13 mouse cellular contexts compared by ENCODE assay signal in the genomic region with DNA sequence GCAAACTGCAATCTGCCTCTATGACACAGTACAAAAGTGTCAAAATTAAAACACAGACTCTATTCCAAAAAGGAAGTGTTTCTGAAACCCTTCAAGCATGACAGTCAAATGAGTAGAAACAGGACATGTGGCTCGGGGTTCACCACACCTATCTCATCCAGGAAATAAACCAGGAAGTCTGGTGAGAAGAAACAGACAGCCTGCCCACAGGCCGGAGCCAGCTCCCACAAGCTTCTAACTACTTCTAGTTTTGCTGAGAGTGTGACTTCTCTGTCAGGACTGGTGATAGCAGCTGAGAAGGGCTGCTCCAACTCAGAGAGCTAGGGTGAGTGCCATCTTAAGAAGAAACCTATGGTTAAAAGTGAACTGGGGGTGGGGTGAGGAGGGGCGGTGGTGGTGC. TPM values are rescaled to one million over a fixed set of nuclear protein-coding genes. Genes with fewer than 3 reads are reported as not detected.
DNase-seq lines count a peak whose midpoint lies in the region; ATAC-seq and TF ChIP-seq lines count a peak whose summit lies in the region.
"Had no signal": no experiment of that assay in that cellular context is flagged by ENCODE, and none has a peak within 500 bp of the region (broad histone marks: within the 10 kb centered on the region; RNA-seq: fewer than 3 reads in every experiment).

No protein-coding gene starts in this region.

- H3K4me1 ChIP-seq in kidney, embryonic 16.5 days (ENCODE audit: insufficient read depth, low read length): 0 out of 2 replicates have a peak, but pooled peaks cover 4% of the 10 kb centered on the region
- H3K4me1 ChIP-seq in liver, embryonic 14.5 days (replicated peaks; ENCODE audit: control insufficient read depth in 2 of 2, insufficient read depth in 2 of 2, low read length in 1 of 2): peaks cover 0 to 26% of the 10 kb centered on the region in 2 experiments
- H3K4me1 ChIP-seq: embryonic facial prominence, embryonic 15.5 days; neural tube, embryonic 15.5 days had no signal

- DNase-seq in kidney, adult 9 months: peak; percentile 20
- DNase-seq in T-cell, adult 2 months (ENCODE audit: low spot score): peak; percentile 38
- DNase-seq in liver, embryonic 14.5 days (ENCODE audit: low read depth in 3 of 3, low spot score in 3 of 3): no peak
- peak; percentile 82 to 83 for DNase-seq in spleen, postnatal 36 days (ENCODE audit: low spot score in 2 of 2)
- DNase-seq in urinary bladder, adult 18-20 months (ENCODE audit: low spot score in 2 of 2): no peak
- DNase-seq in testis, postnatal 10 days (ENCODE audit: low spot score): no peak
- no peak for DNase-seq in left cerebral cortex, postnatal 36 days (ENCODE audit: low spot score in 2 of 2)
- DNase-seq: lung, embryonic 14.5 days had no signal

- H3K27me3 ChIP-seq in kidney, embryonic 16.5 days (ENCODE audit: insufficient read depth, low read length): no peaks in the 10 kb centered on the region
- no peaks in the 10 kb centered on the region for H3K27me3 ChIP-seq in liver, embryonic 14.5 days (ENCODE audit: control insufficient read depth, insufficient read depth, low read length)
- H3K27me3 ChIP-seq: embryonic facial prominence, embryonic 15.5 days; neural tube, embryonic 15.5 days had no signal

- H3K4me3 ChIP-seq in kidney, embryonic 16.5 days (ENCODE audit: low read length): no peak overlapping the region
- no peak overlapping the region for H3K4me3 ChIP-seq in liver, embryonic 14.5 days (ENCODE audit: insufficient read depth in 1 of 2, low read depth in 2 of 2, low read length in 2 of 2)
- H3K4me3 ChIP-seq: embryonic facial prominence, embryonic 15.5 days; neural tube, embryonic 15.5 days had no signal

- H3K9me3 ChIP-seq in kidney, embryonic 16.5 days (ENCODE audit: low read length): no peaks in the 10 kb centered on the region
- no peaks in the 10 kb centered on the region for H3K9me3 ChIP-seq in liver, embryonic 14.5 days (ENCODE audit: control insufficient read depth, low read length)
- H3K9me3 ChIP-seq: embryonic facial prominence, embryonic 15.5 days; G1E; neural tube, embryonic 15.5 days had no signal

- no peak overlapping the region for H3K4me2 ChIP-seq in kidney, embryonic 16.5 days (replicated peaks; ENCODE audit: low read depth, low read length)
- H3K4me2 ChIP-seq in liver, embryonic 14.5 days (ENCODE audit: low read depth): no peak overlapping the region
- H3K4me2 ChIP-seq: embryonic facial prominence, embryonic 15.5 days; lung, embryonic 14.5 days; neural tube, embryonic 15.5 days had no signal

- no peak for ATAC-seq in kidney, embryonic 16.5 days (ENCODE audit: low FRiP score, low TSS enrichment)
- ATAC-seq in liver, embryonic 14.5 days (ENCODE audit: insufficient read depth): peak; percentile 37; the same call in 1 of the 2 replicates

- H3K36me3 ChIP-seq in kidney, embryonic 16.5 days (ENCODE audit: insufficient read depth, low read length): 0 out of 2 replicates have a peak, but pooled peaks cover 3% of the 10 kb centered on the region
- H3K36me3 ChIP-seq in liver, embryonic 14.5 days (replicated peaks; ENCODE audit: control insufficient read depth, insufficient read depth, low read depth): 0 out of 2 replicates have a peak, but pooled peaks cover 2% of the 10 kb centered on the region
- H3K36me3 ChIP-seq: embryonic facial prominence, embryonic 15.5 days; neural tube, embryonic 15.5 days had no signal

- no peak overlapping the region for H3K9ac ChIP-seq in kidney, embryonic 16.5 days (replicated peaks; ENCODE audit: low read length)
- no peak overlapping the region for H3K9ac ChIP-seq in liver, embryonic 14.5 days (replicated peaks)
- H3K9ac ChIP-seq: embryonic facial prominence, embryonic 15.5 days; lung, embryonic 14.5 days; neural tube, embryonic 15.5 days had no signal

- TF ChIP-seq CTCF in liver, embryonic 14.5 days (IDR thresholded peaks at IDR 0.05; ENCODE audit: low read depth): no peak

- H3K27ac ChIP-seq in kidney, embryonic 16.5 days (ENCODE audit: low read length): no peak overlapping the region
- no peak overlapping the region for H3K27ac ChIP-seq in liver, embryonic 14.5 days
- H3K27ac ChIP-seq: embryonic facial prominence, embryonic 15.5 days; neural tube, embryonic 15.5 days had no signal

- intact Hi-C loops in left cerebral cortex, postnatal 36 days (cut with DNase I): no loop called here

- no peak for TF ChIP-seq EP300 in liver, embryonic 14.5 days (IDR thresholded peaks at IDR 0.05; ENCODE audit: low read depth)

- 55% methylated on average over 3 of the region's 3 CpGs for WGBS in kidney, embryonic 16.5 days
- WGBS in liver, embryonic 14.5 days (ENCODE audit: insufficient replicate concordance): 34% methylated on average over 3 of the region's 3 CpGs

RNA-seq across cellular contexts. Expression of gene Soat1, which starts 14.4 kb away (rescaled TPM):
- 44.9 and 46.1 TPM in 2 replicates for polyA plus RNA-seq in kidney, embryonic 16.5 days (2015; fragmentation: Nextera tagmentation; extraction: Ambion mirVana)
- polyA plus RNA-seq in liver, embryonic 14.5 days (2012; rRNA removed): 8.1 and 8.8 TPM in 2 replicates
- 10.4 and 11.7 TPM in 2 replicates for polyA plus RNA-seq in liver, embryonic 14.5 days (2014; fragmentation: Nextera tagmentation; extraction: Ambion mirVana)
- total RNA-seq in left cerebral cortex, postnatal 36 days (2021): 10 to 100 TPM; 32.3 to 47.6 TPM

RNA-seq across cellular contexts. Expression of gene Axdnd1, which starts 38.7 kb away (rescaled TPM):
- polyA plus RNA-seq in kidney, embryonic 16.5 days (2015; fragmentation: Nextera tagmentation; extraction: Ambion mirVana): 0.30 and 0.36 TPM in 2 replicates
- polyA plus RNA-seq in liver, embryonic 14.5 days (2012; rRNA removed): 0.06 TPM in 1 of 2 replicates, not detected in the other
- polyA plus RNA-seq in liver, embryonic 14.5 days (2014; fragmentation: Nextera tagmentation; extraction: Ambion mirVana): 0.06 and 0.09 TPM in 2 replicates
- under 1 TPM; 0.41 to 0.86 TPM for total RNA-seq in left cerebral cortex, postnatal 36 days (2021)
- polyA plus RNA-seq: embryonic facial prominence, embryonic 15.5 days; G1E; large intestine, adult 2 months; neural tube, embryonic 15.5 days had no signal

Comparison
In these comparisons a context has a peak if more than half of its experiments do, and no peak if none do; other contexts are left out.
1. DNase-seq: peak in kidney, adult 9 months (single experiment), T-cell, adult 2 months (single experiment) and spleen, postnatal 36 days (2 of 2); none in liver, embryonic 14.5 days (0 of 3), urinary bladder, adult 18-20 months (0 of 2), testis, postnatal 10 days (single experiment) and left cerebral cortex, postnatal 36 days (0 of 2).